In genomic region chr5:133650246-133650645, GRCm38 (mm10) we compare ENCODE assay signal across 17 mouse cellular contexts.
"Had no signal": no experiment of that assay in that cellular context is flagged by ENCODE, and none has a peak within 500 bp of the region (broad histone marks: within the 10 kb centered on the region; RNA-seq: fewer than 3 reads in every experiment).

No protein-coding gene starts in this region.

- H3K27me3 ChIP-seq: midbrain, embryonic 12.5 days; neural tube, embryonic 13.5 days; neural tube, embryonic 15.5 days; stomach, embryonic 15.5 days had no signal

- H3K36me3 ChIP-seq: midbrain, embryonic 12.5 days; neural tube, embryonic 13.5 days; neural tube, embryonic 15.5 days; stomach, embryonic 15.5 days had no signal

- H3K27ac ChIP-seq: liver, embryonic 14.5 days; midbrain, embryonic 12.5 days; neural tube, embryonic 13.5 days; neural tube, embryonic 15.5 days; stomach, embryonic 15.5 days; stomach, postnatal 0 days had no signal

- H3K4me3 ChIP-seq: midbrain, embryonic 12.5 days; myocyte; neural tube, embryonic 13.5 days; neural tube, embryonic 15.5 days; stomach, embryonic 15.5 days had no signal

- H3K9me3 ChIP-seq: midbrain, embryonic 12.5 days; neural tube, embryonic 15.5 days; stomach, embryonic 15.5 days had no signal

- H3K9ac ChIP-seq: liver, embryonic 14.5 days; lung, embryonic 14.5 days; midbrain, embryonic 12.5 days; neural tube, embryonic 13.5 days; neural tube, embryonic 15.5 days; stomach, embryonic 15.5 days had no signal

- H3K4me1 ChIP-seq: neural tube, embryonic 13.5 days; neural tube, embryonic 15.5 days; stomach, embryonic 15.5 days had no signal

- H3K4me2 ChIP-seq: lung, embryonic 14.5 days; midbrain, embryonic 12.5 days; neural tube, embryonic 13.5 days; neural tube, embryonic 15.5 days; stomach, embryonic 15.5 days had no signal

- DNase-seq: lung, adult 18-20 months; lung, embryonic 14.5 days; lung, postnatal 10 days; lung, postnatal 4 days; midbrain, embryonic 14.5 days; retina, postnatal 1 day; right cerebral cortex, adult 18-20 months; thymus, adult 2 months; thymus, postnatal 25 days; thymus, postnatal 4 days had no signal
